Mouse (Mus musculus): ENCODE data around the gene Slfn5. TPM values are rescaled to one million over a fixed set of nuclear protein-coding genes. Genes with fewer than 3 reads are reported as not detected.

The Slfn5 gene
- total RNA-seq, 2 experiments from 2014 or later: 30.3 to 40.0 TPM

- DNase-seq (ENCODE audit: low spot score in 2 of 2): no peak
These were observed 62.2 kb downstream of the Slfn5 start for GRCm38 (mm10) chr11:83013356-83013755.

Small RNAs within 50 kb of the gene (microRNA-seq; reads per million reads assigned to microRNA genes)
- gene Mir7679 (ENCODE audit: borderline number of aligned reads in 2 of 2): 0 reads per million in 2 experiments

Other genes with a start within 250 kb of the Slfn5 start
- gene Cct6b, start 187.0 kb upstream of the Slfn5 start, total RNA-seq (2021): under 1 TPM; 0.54 to 0.70 TPM
- gene Zfp830, start 187.0 kb upstream of the Slfn5 start, total RNA-seq (2021): 10 to 100 TPM; 18.8 to 21.1 TPM
- gene Lig3, start 170.2 kb upstream of the Slfn5 start, total RNA-seq (2021): 10 to 100 TPM; 18.2 to 21.5 TPM
- 1 to 10 TPM; 5.8 to 7.5 TPM for gene Rffl, start 80.1 kb upstream of the Slfn5 start, total RNA-seq (2021)
- gene Rad51d, start 60.7 kb upstream of the Slfn5 start, total RNA-seq (2021): 10 to 100 TPM; 10.3 to 11.8 TPM
- gene Fndc8, start 59.2 kb upstream of the Slfn5 start, total RNA-seq (2021): under 1 TPM in 1 of 2 experiments, not detected in 1; 0.13 TPM
- gene Nle1, start 42.9 kb upstream of the Slfn5 start, total RNA-seq (2021): 10 to 100 TPM; 17.3 to 22.6 TPM
- 10 to 100 TPM in 1 of 2 experiments, 1 to 10 TPM in 1; 6.5 to 10.7 TPM for gene Unc45b, start 40.8 kb upstream of the Slfn5 start, total RNA-seq (2021)
- gene Slfn9, start 40.5 kb downstream of the Slfn5 start, total RNA-seq (2021): 1 to 10 TPM; 2.8 to 5.2 TPM
- gene Slfn8, start 69.5 kb downstream of the Slfn5 start, total RNA-seq (2021): 1 to 10 TPM; 1.4 to 2.2 TPM
- gene Slfn2, start 113.8 kb downstream of the Slfn5 start, total RNA-seq (2021): 1 to 10 TPM; 6.6 to 8.5 TPM
- under 1 TPM; 0.20 to 0.35 TPM for gene Slfn1, start 165.5 kb downstream of the Slfn5 start, total RNA-seq (2021)
- under 1 TPM in 1 of 2 experiments, not detected in 1; 0.13 TPM for gene Slfn4, start 223.8 kb downstream of the Slfn5 start, total RNA-seq (2021)
- 1 to 10 TPM; 3.9 to 4.6 TPM for gene Slfn3, start 240.0 kb downstream of the Slfn5 start, total RNA-seq (2021)